Comparison of ENCODE assay signal across 9 mouse cellular contexts in genomic region chr17:75522347-75523065, GRCm38 (mm10). TPM values are rescaled to one million over a fixed set of nuclear protein-coding genes. Genes with fewer than 3 reads are reported as not detected.
A peak's percentile ranks its signal among the peaks of the same experiment; 100 is the strongest.
DNase-seq lines count a peak whose midpoint lies in the region; ATAC-seq lines count a peak whose summit lies in the region.
"Had no signal": no experiment of that assay in that cellular context is flagged by ENCODE, and none has a peak within 500 bp of the region (broad histone marks: within the 10 kb centered on the region; RNA-seq: fewer than 3 reads in every experiment).

No protein-coding gene starts in this region.

- H3K9me3 ChIP-seq in hindbrain, embryonic 13.5 days = no peaks in the 10 kb centered on the region
- no peaks in the 10 kb centered on the region for H3K9me3 ChIP-seq in hindbrain, embryonic 10.5 days
- H3K9me3 ChIP-seq in embryonic facial prominence, embryonic 14.5 days (ENCODE audit: control insufficient read depth, low read length) = no peaks in the 10 kb centered on the region

- H3K9ac ChIP-seq in hindbrain, embryonic 13.5 days = no peak overlapping the region
- no peak overlapping the region for H3K9ac ChIP-seq in embryonic facial prominence, embryonic 14.5 days (ENCODE audit: low read depth, low read length)
- H3K9ac ChIP-seq: liver, embryonic 14.5 days had no signal

- H3K4me3 ChIP-seq in hindbrain, embryonic 13.5 days = no peak overlapping the region
- H3K4me3 ChIP-seq in hindbrain, embryonic 10.5 days = no peak overlapping the region
- no peak overlapping the region for H3K4me3 ChIP-seq in embryonic facial prominence, embryonic 14.5 days (ENCODE audit: low read depth, low read length)

- DNase-seq in hindbrain, embryonic 10.5 days (ENCODE audit: low spot score) = no peak
- peak; percentile 25 for DNase-seq in MN1 (ENCODE audit: low spot score)
- peak; percentile 80 for DNase-seq in embryonic facial prominence, embryonic 14.5 days (ENCODE audit: low spot score)
- DNase-seq in heart, postnatal 4 days = peak; percentile 45
- no peak for DNase-seq in layer of hippocampus, adult 8-10 months (ENCODE audit: low spot score in 2 of 2)
- no peak for DNase-seq in layer of hippocampus, adult 11-12 months (ENCODE audit: low spot score)
- DNase-seq: spleen, adult 18-20 months had no signal

- 22% methylated on average over 9 of the region's 9 CpGs for WGBS in hindbrain, embryonic 13.5 days
- WGBS in hindbrain, embryonic 10.5 days = 25% methylated on average over 9 of the region's 9 CpGs
- 30% methylated on average over 9 of the region's 9 CpGs for WGBS in embryonic facial prominence, embryonic 14.5 days

- 0 out of 2 replicates have a peak overlapping the region, but pooled peaks have one; percentile 4 for H3K4me2 ChIP-seq in hindbrain, embryonic 13.5 days
- H3K4me2 ChIP-seq in embryonic facial prominence, embryonic 14.5 days (ENCODE audit: low read depth, low read length) = no peak overlapping the region

- peaks cover 11% of the 10 kb centered on the region for H3K4me1 ChIP-seq in hindbrain, embryonic 13.5 days (replicated peaks)
- H3K4me1 ChIP-seq in hindbrain, embryonic 10.5 days (replicated peaks) = peaks cover 19% of the 10 kb centered on the region
- no peaks in the 10 kb centered on the region for H3K4me1 ChIP-seq in embryonic facial prominence, embryonic 14.5 days (ENCODE audit: control insufficient read depth, insufficient read depth, low read length)

- H3K27ac ChIP-seq in hindbrain, embryonic 13.5 days = no peak overlapping the region
- H3K27ac ChIP-seq in hindbrain, embryonic 10.5 days = no peak overlapping the region
- no peak overlapping the region for H3K27ac ChIP-seq in embryonic facial prominence, embryonic 14.5 days (replicated peaks; ENCODE audit: low read depth, low read length)
- H3K27ac ChIP-seq: liver, embryonic 14.5 days had no signal

- H3K36me3 ChIP-seq in hindbrain, embryonic 13.5 days = no peaks in the 10 kb centered on the region
- no peaks in the 10 kb centered on the region for H3K36me3 ChIP-seq in hindbrain, embryonic 10.5 days
- no peaks in the 10 kb centered on the region for H3K36me3 ChIP-seq in embryonic facial prominence, embryonic 14.5 days (ENCODE audit: control insufficient read depth, insufficient read depth, low read length)

- peak; percentile 36; the same call in 1 of the 2 replicates for ATAC-seq in hindbrain, embryonic 13.5 days (ENCODE audit: low FRiP score)
- ATAC-seq in embryonic facial prominence, embryonic 14.5 days (ENCODE audit: low read depth) = peak; percentile 71

- H3K27me3 ChIP-seq in hindbrain, embryonic 13.5 days = no peaks in the 10 kb centered on the region
- H3K27me3 ChIP-seq in hindbrain, embryonic 10.5 days (ENCODE audit: insufficient read depth, poor library complexity, severe bottlenecking) = no peaks in the 10 kb centered on the region
- H3K27me3 ChIP-seq in embryonic facial prominence, embryonic 14.5 days (replicated peaks; ENCODE audit: control insufficient read depth, insufficient read depth, low read length) = no peaks in the 10 kb centered on the region

RNA-seq across cellular contexts. Expression of gene Fam98a, which starts 29.2 kb away (rescaled TPM):
- 29.9 and 30.5 TPM in 2 replicates for polyA plus RNA-seq in hindbrain, embryonic 13.5 days (2015; fragmentation: Nextera tagmentation; extraction: Ambion mirVana)
- polyA plus RNA-seq in hindbrain, embryonic 10.5 days (2016; fragmentation: Nextera tagmentation; extraction: Ambion mirVana) = 19.3 and 24.9 TPM in 2 replicates
- polyA plus RNA-seq in embryonic facial prominence, embryonic 14.5 days (2014; fragmentation: Nextera tagmentation; extraction: Ambion mirVana) = 12.5 and 16.5 TPM in 2 replicates
- total RNA-seq in heart, postnatal 4 days (2021) = 10 to 100 TPM; 35.2 to 40.4 TPM
- 10 to 100 TPM; 44.9 to 50.2 (median 47.8) TPM for total RNA-seq in layer of hippocampus, adult 8-10 months (2022)

Comparison
In these comparisons a context has a peak if more than half of its experiments do, and no peak if none do; other contexts are left out.
1. DNase-seq: peak in MN1 (single experiment), embryonic facial prominence, embryonic 14.5 days (single experiment) and heart, postnatal 4 days (single experiment); none in hindbrain, embryonic 10.5 days (single experiment), layer of hippocampus, adult 8-10 months (0 of 2) and layer of hippocampus, adult 11-12 months (single experiment).